Mouse (Mus musculus) 416B (cell line): ENCODE measurements at regions not wholly inside any gene's neighbourhood (a gene's known extent, or its start where the extent isn't known, plus 50 kb on each side); places are given as distances from the start of the nearest gene placed in this dataset.

Experiments
- DNase-seq: peaks from one replicate; pipeline ENCODE4 v3.0.0; 2011; ENCODE audit warnings: low read depth

DNA sequence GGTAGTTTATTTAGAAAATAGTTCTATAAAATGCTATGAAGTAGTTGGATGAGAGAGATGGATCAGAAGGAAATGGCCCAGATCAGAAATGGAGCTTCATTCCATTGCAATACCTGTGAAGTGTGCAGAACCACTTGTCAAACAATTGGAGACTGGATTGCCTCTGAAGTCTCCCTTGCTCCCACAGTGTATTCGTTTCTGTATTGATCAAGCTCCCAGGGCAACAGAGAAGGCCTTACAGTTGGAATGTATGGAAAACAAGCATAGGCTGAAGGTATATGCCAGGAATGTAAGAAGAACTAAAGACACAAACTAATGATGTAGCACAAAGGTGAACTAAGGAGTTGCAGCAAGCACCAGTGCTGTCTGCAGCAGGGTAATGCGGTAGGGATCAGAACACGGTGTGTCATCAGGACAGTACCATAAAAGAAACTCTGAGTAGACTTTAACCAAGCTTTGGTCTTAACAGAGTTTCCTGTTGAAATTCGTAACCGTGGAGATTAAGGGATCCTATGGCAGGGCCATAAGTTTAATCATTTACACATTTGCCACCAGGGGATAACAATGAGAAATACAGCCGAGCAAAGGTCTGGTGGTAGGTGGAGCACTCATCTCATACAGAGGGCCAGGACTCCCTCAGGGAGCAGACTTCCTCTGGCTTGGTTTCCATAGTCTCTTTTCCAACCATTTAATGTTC lies 732.9 kb upstream of the 2610301B20Rik start:
- DNase-seq = no peak

DNA sequence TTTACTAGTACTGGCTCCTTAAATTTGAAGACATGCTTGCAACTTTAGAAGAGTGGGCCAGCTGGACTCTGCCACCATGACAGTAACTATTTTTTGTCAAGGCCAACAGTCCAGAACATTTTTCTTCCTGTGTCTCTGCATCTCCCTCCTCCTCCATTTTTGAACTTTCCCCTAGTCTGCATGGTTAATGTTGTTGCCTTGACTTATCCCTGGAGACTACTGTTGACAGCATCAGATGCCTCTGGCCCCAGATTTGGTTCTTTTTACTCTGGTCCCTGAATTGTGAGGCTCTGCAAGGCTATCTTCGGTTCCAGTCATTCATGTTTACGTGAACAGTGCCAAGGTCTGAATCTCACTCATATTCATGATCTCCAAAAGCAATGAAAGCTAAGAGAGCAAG lies 724.4 kb upstream of the 2610301B20Rik start:
- DNase-seq = no peak

DNA sequence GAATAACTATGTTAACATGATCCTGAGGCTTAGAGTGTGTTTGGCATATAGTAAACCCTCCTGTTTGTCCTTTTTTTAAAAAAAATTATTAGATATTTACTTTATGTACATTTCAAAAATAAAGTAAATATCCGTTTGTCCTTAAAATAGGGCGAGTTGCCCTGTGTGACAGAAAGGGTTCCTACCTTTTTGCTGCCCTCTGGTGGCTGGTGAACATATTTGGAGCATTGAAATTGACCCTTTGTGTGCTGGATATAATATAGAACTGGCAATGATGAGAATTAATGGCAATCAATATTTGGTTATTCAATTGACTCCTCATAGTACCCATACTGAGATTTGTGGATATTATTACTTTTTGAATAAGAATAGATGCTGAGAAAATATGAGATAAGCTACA lies 723.8 kb upstream of the 2610301B20Rik start:
- DNase-seq = peak; percentile 34

DNA sequence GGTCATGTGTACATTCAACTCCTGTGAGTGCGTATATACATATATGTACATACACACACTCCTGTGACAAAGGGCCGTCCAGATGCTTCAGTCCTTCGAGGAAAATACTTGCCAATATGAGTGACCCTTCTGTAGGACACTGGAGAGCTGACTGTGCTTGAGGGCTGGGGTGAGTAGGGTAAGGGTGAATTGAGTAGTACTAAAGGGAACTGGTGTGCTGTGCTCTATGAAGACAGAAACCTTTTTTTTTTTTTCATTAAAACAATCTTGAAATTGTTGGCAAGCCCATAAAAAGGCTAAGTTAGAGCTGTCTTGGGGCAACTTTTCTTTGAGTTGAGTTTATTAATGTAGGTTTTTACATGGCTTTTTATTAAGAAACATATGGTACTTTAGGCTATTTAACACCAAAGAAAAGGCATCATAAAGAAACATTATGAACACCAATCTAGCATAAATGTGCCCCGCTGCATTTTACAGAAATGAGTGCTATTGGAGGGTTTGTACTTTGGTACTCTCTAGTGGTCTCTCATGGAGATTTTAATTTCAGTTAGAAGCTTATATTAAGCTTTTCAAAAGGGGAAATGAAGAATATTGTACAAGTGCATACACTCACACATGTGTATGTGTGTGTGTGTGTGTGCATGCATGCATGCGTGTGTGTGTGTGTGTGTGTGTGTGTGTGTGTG lies 718.5 kb upstream of the 2610301B20Rik start:
- no peak for DNase-seq

DNA sequence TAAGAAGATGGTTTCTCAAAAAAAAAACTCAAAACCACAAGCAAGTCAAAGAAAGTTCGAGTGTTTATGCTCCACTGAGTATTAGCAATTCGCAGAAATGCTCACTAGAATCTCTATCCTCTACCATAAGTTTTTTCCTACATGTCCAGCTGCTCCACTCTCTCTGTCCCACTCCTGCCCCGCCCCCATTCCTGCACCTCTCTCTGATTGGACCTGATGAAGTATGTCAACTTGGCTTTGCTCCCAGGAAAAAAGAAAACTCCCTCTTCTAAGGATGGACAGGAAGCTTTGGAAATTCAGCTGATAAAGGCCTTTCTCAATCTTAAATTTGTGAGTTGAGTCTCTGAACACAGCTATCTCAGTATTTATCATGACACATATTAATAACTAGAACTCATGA lies 684.4 kb upstream of the 2610301B20Rik start:
- no peak for DNase-seq

DNA sequence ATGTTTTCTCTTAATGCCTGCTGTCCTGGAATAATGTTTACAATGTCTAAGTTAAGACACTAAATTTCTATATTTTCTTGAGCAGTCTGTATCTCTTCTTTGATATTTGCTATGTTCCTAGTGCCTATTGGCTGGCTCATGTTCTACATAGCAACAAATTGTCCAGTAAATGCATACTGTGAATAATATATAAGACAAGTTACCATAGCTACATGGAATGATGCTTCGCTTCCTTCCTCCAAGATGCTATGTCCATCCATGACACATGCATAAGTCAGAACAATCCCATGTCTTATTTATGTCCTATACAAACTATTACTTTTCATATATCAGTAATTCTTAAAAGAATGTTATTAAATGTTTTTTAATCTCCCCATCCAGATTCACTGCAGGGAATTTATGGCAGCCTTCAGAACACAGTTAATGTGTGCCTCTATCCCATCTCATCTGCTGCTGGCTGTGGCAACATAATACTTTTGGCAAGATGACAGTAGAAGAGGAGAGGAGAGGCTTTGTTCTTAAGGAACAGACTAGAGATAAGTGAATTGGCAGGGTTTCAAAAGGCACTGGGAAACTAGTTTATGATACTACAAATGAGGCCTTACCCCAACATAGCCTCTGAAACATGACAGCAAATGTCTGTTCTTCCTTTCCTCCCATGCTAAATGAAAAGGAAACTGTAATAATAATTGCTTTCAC lies 676.9 kb upstream of the 2610301B20Rik start:
- DNase-seq = no peak

DNA sequence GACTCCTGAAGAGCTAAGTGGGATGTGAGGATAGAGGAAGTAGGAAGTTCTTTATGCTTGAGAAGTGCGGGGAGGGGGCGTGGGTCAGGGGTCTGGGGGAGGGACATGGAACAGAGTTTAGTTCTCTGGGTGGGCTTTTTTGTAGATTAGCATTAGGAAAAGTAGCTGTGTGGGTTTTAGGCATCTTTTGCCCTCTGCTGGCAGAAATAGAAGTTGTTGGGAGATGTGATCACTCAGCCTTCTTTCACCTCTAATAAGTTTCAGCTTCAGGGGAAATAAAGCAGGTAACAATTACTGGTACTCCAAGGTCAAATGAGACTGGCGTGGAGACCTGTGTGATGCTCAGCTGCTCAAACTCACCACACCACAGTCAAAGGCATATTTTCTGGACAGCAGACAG lies 672.5 kb upstream of the 2610301B20Rik start:
- no peak for DNase-seq

DNA sequence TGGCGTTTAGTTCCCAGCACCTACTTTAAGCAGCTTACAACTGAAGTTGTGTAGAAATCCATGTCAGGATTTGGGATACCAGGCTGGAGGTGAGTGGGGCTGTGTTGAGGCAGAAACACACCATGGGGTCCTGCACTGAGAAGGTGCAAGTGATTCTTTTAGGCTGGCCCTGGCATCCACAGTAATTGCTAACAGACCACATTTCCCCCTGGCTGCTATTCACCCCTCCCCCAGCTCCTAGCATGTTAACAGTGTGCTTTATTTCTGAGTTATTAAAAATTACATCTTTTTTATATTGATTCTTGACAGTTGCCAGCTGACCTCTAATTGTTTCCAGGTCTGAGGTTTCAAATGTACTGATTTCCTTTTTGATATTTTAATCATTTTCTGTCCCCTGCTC lies 670.1 kb upstream of the 2610301B20Rik start:
- no peak for DNase-seq

DNA sequence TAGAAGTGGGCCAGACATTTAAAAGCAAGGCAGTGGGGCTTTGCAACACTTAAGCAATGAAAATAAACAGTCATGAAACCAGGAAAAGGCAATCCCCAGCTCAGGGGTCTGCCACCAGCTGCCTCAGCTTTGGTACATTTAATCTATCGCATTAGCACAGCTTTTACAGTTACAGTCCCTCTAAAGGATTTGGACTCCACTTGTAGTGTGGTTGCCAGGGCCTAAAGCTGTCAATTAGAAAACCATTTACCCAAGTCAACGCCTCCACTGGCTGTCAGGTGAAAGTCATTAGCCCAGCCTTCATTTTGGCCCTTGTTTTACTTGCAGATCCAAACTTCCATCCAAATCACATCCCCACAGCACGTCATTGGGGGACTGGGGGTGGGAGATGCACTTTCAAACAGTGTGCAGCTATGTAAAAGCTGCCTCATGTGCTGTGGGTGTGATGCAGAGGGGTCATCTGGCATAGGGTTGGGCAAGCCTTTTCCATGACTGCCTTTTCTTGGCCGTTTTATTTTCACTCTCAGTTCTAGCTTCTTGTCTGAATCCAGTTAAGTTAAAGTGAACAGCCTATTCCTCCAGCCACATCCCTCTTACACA lies 664.9 kb upstream of the 2610301B20Rik start:
- no peak for DNase-seq

DNA sequence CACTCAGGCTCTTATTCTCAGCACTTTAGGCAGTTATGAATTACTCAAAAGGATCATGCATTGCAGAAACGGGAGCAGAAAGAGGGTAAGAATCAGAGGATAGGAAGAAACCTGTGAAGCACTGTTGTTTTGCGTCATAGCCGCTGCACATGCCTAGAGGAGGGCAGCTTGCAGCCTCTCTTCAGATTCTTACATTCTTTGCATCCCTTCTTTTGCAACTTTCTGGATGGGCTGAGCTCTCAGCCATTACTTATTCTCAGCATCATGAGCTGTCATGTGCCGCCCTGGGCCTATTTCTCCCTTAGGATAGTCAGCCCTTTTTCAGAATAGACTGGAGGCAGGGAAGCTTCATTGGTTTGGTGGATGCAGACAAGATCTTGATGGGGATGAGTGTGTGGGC lies 663.0 kb upstream of the 2610301B20Rik start:
- DNase-seq = no peak

DNA sequence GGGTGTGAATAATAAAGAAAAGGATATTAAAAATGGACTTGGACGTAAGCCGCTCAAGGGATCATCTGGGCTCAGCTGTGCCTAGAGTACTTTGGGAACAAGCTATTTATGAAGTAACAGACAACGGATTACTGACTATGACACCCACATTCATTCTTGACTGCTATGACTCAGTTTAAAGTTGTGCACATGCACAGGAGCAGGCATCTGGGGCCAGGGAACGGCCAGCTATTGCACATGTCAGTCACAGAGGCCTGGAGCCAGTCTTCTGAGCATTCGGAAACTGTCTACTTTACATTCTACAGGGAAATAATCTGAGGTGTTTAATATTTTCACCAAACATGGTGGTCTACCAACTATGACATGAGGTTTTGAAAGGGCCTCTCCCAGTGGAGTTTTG lies 639.0 kb upstream of the 2610301B20Rik start:
- no peak for DNase-seq

DNA sequence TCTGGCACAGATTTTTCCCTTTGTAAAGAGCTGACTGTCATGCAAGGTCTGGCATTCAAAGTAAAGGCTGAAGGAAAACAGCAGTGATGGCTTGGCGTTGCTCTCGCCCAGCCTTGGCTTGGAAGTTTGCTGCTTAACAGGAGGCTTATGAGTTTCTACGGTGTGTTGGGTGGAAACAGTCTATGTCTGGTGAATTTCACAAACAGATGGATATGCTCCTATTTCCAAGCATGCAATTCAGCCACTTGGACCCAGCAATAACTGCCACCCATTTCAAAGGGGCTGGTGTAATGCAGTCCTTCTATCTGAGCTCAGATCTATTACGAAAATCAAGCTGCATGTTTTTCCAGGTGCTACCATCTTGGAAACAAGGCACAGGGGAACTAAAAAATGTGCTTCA lies 632.2 kb upstream of the 2610301B20Rik start:
- DNase-seq = no peak

DNA sequence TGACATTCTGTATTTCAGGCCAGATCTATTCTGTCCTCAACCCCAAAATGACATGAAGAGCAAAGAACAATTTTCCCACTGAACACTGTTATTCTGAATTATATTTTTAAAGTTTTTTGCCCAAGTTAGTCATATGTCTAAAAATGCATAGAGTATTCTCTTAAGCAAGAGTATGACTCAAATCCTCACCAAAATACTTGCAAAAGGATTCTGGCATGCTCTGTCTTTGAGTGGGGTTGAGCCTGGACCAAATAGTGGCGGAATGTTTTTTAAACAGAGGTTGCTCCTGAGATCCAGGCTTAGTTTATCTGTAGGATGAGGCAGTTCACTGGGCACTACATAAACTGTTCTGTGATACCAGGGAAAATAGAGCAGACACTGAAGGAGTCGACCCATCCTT lies 631.4 kb upstream of the 2610301B20Rik start:
- DNase-seq = no peak

DNA sequence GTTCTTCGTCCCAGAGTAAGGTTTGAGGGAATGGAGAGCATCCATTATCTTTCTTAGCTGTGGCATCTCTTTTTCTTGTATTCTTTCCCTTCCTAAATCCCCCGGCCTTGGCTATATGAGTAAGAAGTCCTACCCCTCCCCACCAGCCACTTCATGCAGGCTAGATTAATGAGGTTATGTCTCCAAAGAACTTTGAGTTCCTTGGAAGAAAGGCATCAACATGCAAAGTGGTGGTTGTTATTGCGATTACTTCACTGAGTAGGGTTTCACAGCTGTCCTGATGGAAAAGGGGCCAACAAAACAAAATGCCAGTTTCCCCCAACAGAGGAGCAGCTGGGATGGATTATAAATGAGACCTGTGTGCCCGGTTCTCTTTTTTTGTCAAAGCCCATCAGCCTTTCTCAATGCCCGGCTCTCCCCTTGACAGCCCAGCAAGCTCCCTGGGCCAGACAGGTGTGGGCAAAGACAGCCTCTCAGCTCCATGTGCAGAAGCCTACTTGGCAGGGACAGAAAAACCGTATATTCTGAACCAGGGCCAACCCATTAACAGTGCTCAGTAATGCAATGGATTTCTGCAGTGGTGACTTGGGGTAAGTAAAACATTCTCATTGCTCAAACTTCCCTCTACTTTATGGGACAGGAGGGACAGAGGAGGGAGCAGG lies 620.1 kb upstream of the 2610301B20Rik start:
- no peak for DNase-seq

DNA sequence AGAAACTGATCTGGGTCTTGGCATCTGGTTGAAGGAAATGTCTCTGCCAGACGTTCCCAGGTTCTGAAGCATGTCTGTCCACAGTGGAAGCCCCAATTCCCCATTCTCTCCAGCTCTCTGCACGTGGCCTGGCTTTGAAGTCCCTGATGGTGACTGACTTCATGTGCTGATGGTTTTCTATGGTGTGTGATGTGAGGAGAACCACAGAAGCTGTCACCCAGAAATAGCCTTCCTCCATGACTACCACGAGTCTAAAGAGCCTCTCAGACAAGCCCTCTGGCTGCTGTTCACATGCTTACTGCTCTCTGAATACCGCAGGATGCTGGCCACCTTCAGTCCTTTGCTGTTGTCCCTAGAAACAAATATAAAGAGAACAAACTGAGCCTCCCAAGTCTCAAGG lies 616.8 kb upstream of the 2610301B20Rik start:
- DNase-seq = no peak

DNA sequence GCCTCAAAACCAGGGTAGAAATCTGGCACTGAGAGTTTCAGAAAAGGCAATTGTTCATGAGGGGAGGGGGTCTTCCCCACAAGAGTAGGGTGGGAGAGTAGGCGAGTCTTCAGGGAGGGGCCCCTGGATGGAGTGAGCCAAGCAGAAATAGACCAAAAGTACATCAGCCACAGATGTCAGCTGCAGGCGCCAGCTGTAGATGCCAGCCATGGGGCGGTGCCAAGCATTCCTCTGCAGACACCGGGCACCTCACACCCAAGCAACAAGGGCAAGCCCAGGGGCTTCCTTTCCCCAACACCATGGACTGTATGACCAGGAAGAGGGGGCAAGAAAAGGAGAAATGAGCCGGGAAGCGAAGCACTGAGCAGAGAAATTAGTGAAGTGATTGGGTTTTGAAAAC lies 613.9 kb upstream of the 2610301B20Rik start:
- DNase-seq = no peak

DNA sequence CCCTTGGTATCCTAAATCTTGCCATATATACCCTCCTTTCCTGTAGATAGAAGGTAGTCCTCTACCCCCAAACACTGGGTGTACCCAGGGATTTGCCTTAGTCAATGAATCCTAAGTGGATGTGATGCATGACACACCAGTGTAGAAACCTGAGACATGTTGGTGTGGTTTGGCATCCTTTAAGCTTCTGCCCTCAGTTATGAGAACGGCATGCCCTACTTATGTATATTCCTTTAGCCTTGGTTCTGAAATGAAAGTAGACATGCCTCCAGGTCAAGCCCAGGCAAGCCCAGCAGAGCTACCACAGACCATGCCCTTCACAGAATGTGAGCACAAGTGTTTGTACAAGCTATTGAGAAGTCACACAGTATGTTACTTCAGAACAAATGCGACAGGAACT lies 608.4 kb upstream of the 2610301B20Rik start:
- DNase-seq = peak; percentile 3

DNA sequence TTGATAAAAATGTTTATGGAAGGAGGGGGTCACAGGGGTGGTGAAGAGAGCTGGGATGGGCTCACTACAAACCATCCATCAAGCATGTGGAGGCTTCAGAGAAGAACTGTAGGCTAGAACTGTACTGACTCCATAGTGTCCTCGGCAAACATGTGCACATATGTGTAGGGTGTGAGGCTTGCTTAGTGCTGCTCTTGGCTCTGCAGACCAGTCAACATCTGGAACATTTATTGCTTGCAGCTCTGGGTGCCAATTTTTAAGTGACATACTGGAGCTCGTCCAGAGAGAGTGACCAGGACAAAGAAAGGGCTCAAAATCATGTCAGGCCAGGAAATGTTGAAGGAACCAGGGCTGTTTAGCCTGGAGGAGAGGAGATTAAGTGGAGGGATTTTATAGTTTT lies 588.7 kb upstream of the 2610301B20Rik start:
- DNase-seq = no peak

DNA sequence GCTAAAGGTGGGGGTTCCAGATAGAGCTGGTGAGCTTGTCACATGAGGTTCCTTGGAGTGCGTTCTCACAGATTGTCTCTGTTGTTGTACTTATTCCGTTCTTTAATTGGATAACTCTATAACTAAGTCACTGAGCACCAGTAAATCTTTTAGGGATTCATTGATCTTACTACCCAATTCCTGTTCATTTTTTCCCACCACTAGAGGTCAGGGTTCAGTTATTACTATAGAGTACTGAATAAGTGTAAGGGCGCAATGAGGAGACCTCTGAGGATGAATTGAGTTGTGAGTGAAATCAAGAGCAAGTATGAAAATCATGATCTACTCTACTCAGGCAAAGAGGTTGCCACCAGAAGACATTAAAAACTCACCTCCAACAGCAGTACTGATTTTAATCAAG lies 584.0 kb upstream of the 2610301B20Rik start:
- DNase-seq = peak; percentile 16

DNA sequence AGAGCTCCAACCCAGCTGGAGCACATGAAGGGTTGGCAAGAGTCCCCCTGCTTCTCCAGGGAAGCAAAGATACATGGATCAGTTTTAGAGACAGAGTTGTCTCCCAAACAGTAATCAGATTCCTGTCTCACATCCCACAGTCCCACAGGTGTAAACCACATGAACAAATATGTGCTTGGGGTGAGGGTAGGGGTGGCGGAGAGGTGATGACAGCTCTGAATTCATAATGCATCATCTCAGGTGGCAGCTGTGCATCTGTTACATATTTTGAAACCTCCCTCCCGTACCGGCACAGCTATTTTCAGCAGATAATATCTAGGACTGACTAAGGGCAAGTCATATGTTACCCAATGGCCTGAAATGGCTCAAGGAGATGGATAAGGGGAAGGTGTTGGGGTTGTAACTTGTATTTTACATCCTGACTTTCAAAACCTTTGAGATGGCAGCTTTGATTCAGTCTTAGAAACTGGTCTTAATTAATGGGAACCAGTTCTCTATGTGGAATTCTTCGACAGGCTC lies 579.2 kb upstream of the 2610301B20Rik start:
- no peak for DNase-seq

DNA sequence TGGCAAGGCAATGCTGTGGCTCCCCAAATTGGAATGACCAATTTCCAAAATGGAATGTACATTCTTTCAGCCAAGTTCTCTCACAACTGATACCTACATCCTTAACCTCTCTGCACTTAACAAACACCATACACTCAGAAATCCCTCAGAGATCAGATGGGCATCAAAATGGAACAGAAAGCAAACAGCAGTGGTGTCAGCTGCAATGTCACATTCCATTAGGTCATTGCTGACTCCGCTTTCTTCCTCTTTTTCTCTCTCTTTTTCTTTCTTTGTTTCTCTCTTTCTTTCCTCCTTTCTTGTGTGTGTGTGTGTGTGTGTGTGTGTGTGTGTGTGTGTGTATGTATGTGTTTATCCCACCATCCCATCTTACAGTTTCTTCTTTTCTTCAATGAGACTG lies 578.1 kb upstream of the 2610301B20Rik start:
- DNase-seq = no peak

DNA sequence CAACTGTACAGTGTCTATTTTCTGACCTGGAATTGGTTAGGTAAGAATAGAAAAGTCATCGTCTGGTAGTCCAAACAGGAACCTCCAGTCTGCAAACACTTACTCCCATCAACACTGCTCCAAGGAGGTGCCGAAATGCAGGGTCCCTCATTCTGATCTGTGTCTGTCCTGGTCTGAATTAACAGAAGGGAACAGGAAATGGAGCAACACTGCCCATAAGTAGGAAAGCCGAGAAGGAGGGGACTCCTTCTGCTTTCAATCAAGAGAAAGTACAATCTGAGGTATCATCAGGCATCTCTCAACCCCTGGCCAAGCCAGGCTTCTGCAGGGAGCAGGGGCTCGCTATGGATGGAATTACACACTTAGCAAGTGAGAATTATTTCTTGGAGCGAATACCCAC lies 562.4 kb upstream of the 2610301B20Rik start:
- DNase-seq = no peak
